Mouse (Mus musculus) forebrain, postnatal 0 days (tissue): ENCODE results near the gene Btbd19. TPM values are rescaled to one million over a fixed set of nuclear protein-coding genes. Genes with fewer than 3 reads are reported as not detected.

Experiments
- ATAC-seq: fragments of 200-750 bp; cut with Nextera tagmentation; 2 replicates; pipeline ENCODE4 v1.8.0; 2017; ENCODE audit warnings: mild to moderate bottlenecking, moderate library complexity
- DNase-seq: peaks from one replicate; pipeline ENCODE4 v3.0.0-alpha.2; 2015
- H3K27ac ChIP-seq: fragments of 300-500 bp; sonication (generic); 2 replicates; pipeline ENCODE4 v1.5.1; 2014; ENCODE audit warnings: low read depth, mild to moderate bottlenecking, antibody characterized with exemption, low read length, moderate library complexity, mixed read lengths
- H3K27me3 ChIP-seq: fragments of 300-500 bp; sonication (generic); 2 replicates; pipeline ENCODE4 v1.6.1; 2014; ENCODE audit warnings: mild to moderate bottlenecking, low read length, mixed read lengths; ENCODE audit not compliant: insufficient read depth
- H3K36me3 ChIP-seq: fragments of 300-500 bp; sonication (generic); 2 replicates; pipeline ENCODE4 v1.6.1; 2014; ENCODE audit warnings: mild to moderate bottlenecking, moderate library complexity; ENCODE audit not compliant: insufficient read depth
- H3K4me1 ChIP-seq: fragments of 300-500 bp; sonication (generic); 2 replicates; pipeline ENCODE4 v1.6.1; 2014; ENCODE audit warnings: antibody characterized with exemption; ENCODE audit not compliant: insufficient read depth
- H3K4me2 ChIP-seq: fragments of 300-500 bp; sonication (generic); 2 replicates; pipeline ENCODE4 v1.6.1; 2014; ENCODE audit warnings: low read depth, mild to moderate bottlenecking, moderate library complexity
- H3K4me3 ChIP-seq: fragments of 300-500 bp; sonication (generic); 2 replicates; pipeline ENCODE4 v1.5.1; 2014; ENCODE audit warnings: low read depth, low read length, mixed read lengths
- H3K9ac ChIP-seq: fragments of 300-500 bp; sonication (generic); 2 replicates; pipeline ENCODE4 v1.6.1; 2014; ENCODE audit warnings: mild to moderate bottlenecking
- H3K9me3 ChIP-seq: fragments of 300-500 bp; sonication (generic); 2 replicates; pipeline ENCODE4 v1.6.1; 2016; ENCODE audit warnings: low read length
- CTCF ChIP-seq: sonication (generic); IDR thresholded peaks from 2 replicates; pipeline ENCODE4 v1.5.1; 2016; ENCODE audit warnings: antibody characterized with exemption, control low read depth, low read depth
- WGBS: fragments of 180-500 bp; shearing (Covaris S2); extraction: QIAGEN DNeasy Blood & Tissue Kit; methylation state at CpG from one replicate; pipeline ENCODE4 v1.1.7; 2014; 5-methylcytosine and 5-hydroxymethylcytosine counted together
- polyA plus RNA-seq: library from polyadenylated mRNA; unstranded; fragments of >200 nt; fragmentation: Nextera tagmentation; extraction: Ambion mirVana; gene quantifications from 2 replicates; pipeline ENCODE4 v1.2.1, GENCODE M21; 2015
- total RNA-seq: library from RNA; depleted of rRNA; stranded (reverse); fragments of >200 nt; gene quantifications from 2 replicates; pipeline ENCODE4 v1.2.3, GENCODE M21; 2014; rRNA removed

Btbd19 gene
- total RNA-seq, result 5.5 and 11.4 TPM in 2 replicates
- 4.1 and 6.0 TPM in 2 replicates for polyA plus RNA-seq

GRCm38 (mm10) chr4:117125348-117125909, at the start of gene Btbd19:
TSS of gene Btbd19 (minus strand) at chr4:117125725.
- 22% methylated on average over 8 of the region's 8 CpGs for WGBS
- H3K27ac ChIP-seq, result peak within 1 kb of the TSS; percentile 72
- peak within 1 kb of the TSS; percentile 1; the same call in 1 of the 2 replicates for H3K4me2 ChIP-seq

GRCm38 (mm10) chr4:117169936-117170335, 44.4 kb upstream of the Btbd19 start:
- Histone ChIP-seq H3K27me3 (no peaks in the 10 kb centered on the region), H3K36me3 (peaks cover 9% of the 10 kb centered on the region; the same call in 1 of the 2 replicates), H3K9ac (no peak overlapping the region), H3K4me1 (no peaks in the 10 kb centered on the region), H3K4me3 (no peak overlapping the region), H3K27ac (no peak overlapping the region), H3K9me3 (no peaks in the 10 kb centered on the region), H3K4me2 (no peak overlapping the region)
- ATAC-seq (no peak), DNase-seq (no peak)
- no peak for TF ChIP-seq CTCF
- 90% methylated on average over 5 of the region's 5 CpGs for WGBS

More at GRCm38 (mm10) chr4:117125348-117125909, at the start of gene Btbd19:
- TF ChIP-seq CTCF, result no peak
- Histone ChIP-seq H3K4me3 (no peak within 1 kb of the TSS), H3K4me1 (peaks cover 14% of the 10 kb centered on the region), H3K36me3 (peaks cover 22% of the 10 kb centered on the region), H3K27me3 (no peaks in the 10 kb centered on the region), H3K9ac (peak within 1 kb of the TSS; percentile 44), H3K9me3 (no peaks in the 10 kb centered on the region)
- peak; percentile 49 for ATAC-seq
- peak; percentile 83 for DNase-seq

DNA sequence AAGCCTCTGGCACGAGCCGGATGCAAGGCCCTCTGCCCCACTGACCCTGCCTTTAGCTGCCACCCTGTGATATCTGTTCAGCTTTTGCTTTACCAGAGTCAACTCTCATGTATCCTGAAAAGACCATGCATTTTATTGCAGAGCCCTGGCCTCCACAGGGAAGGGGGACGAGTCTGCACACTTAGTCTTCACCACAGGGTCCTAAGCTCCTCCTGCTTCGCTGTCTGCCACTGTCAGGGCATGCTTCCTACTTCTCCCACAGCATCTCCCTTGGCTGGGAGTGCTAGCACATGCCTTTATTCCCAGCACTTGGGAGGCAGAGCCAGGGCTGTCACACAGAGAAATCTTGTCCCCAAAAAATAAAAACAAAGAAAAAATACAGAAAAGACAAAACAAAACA, 35.7 kb upstream of the Btbd19 start:
- no peak for TF ChIP-seq CTCF
- no peaks in the 10 kb centered on the region for H3K4me1 ChIP-seq
- H3K4me3 ChIP-seq, result no peak overlapping the region
- no peaks in the 10 kb centered on the region for H3K27me3 ChIP-seq
- H3K9ac ChIP-seq, result no peak overlapping the region
- no peaks in the 10 kb centered on the region; the same call in 1 of the 2 replicates for H3K36me3 ChIP-seq
- no peak overlapping the region for H3K4me2 ChIP-seq
- 71% methylated on average over 4 of the region's 4 CpGs for WGBS
- ATAC-seq (peak; percentile 90), DNase-seq (peak; percentile 48)
- H3K9me3 ChIP-seq, result no peaks in the 10 kb centered on the region
- H3K27ac ChIP-seq, result no peak overlapping the region

GRCm38 (mm10) chr4:117159666-117160065, 34.1 kb upstream of the Btbd19 start:
- Histone ChIP-seq H3K36me3 (no peaks in the 10 kb centered on the region; the same call in 1 of the 2 replicates), H3K4me2 (no peak overlapping the region), H3K27ac (no peak overlapping the region), H3K9me3 (no peaks in the 10 kb centered on the region), H3K27me3 (no peaks in the 10 kb centered on the region), H3K4me3 (no peak overlapping the region), H3K9ac (no peak overlapping the region), H3K4me1 (no peaks in the 10 kb centered on the region)
- ATAC-seq (no peak), DNase-seq (no peak)
- no peak for TF ChIP-seq CTCF
- 81% methylated on average over 10 of the region's 10 CpGs for WGBS

DNA sequence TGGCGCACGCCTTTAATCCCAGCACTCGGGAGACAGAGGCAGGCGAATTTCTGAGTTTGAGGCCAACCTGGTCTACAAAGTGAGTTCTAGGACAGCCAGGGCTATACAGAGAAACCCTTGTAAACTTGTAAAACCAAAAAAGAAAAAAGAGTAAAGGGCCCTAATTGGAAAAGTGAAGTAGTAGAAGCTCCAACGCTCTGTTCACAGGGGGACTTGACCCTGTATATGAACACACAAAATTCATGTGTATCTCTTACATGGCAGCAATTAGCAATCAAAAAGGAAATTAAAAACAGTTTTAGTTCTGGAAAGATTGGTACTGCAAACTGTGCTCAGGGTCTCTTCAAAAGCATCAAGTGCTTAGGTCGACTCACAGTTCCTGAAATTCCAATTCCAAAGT, 30.8 kb upstream of the Btbd19 start:
- no peak for TF ChIP-seq CTCF
- 28% methylated on average over 6 of the region's 6 CpGs for WGBS
- Histone ChIP-seq H3K9ac (peak overlapping the region; percentile 97; the same call in 1 of the 2 replicates), H3K27ac (peak overlapping the region; percentile 93), H3K36me3 (peaks cover 28% of the 10 kb centered on the region), H3K9me3 (no peaks in the 10 kb centered on the region), H3K4me3 (peak overlapping the region; percentile 96), H3K27me3 (no peaks in the 10 kb centered on the region), H3K4me1 (no peaks in the 10 kb centered on the region), H3K4me2 (peak overlapping the region; percentile 83)
- DNase-seq, result no peak
- no peak for ATAC-seq

- Histone ChIP-seq H3K9ac (peak within 1 kb of the TSS; percentile 97), H3K4me3 (peak within 1 kb of the TSS; percentile 96), H3K27ac (peak within 1 kb of the TSS; percentile 93), H3K4me1 (no peaks in the 10 kb centered on the region), H3K4me2 (peak within 1 kb of the TSS; percentile 83), H3K9me3 (no peaks in the 10 kb centered on the region), H3K36me3 (peaks cover 32% of the 10 kb centered on the region), H3K27me3 (no peaks in the 10 kb centered on the region)
- DNase-seq (peak; percentile 92), ATAC-seq (peak; percentile 94)
- no peak for TF ChIP-seq CTCF
- WGBS, result under 1% methylated on average over 50 of the region's 52 CpGs
Observed at GRCm38 (mm10) chr4:117155792-117156355, 30.3 kb upstream of the Btbd19 start, which contains the start of gene Rps8. TSS of gene Rps8 (minus strand) at chr4:117156243.
